Mouse (Mus musculus): ENCODE measurements around the gene Reep6. TPM values are rescaled to one million over a fixed set of nuclear protein-coding genes. Genes with fewer than 3 reads are reported as not detected.
A peak's percentile ranks its signal among the peaks of the same experiment; 100 is the strongest.

Gene Reep6
- polyA plus RNA-seq, 1 experiment from 2014 or later = 1.8 TPM

GRCm38 (mm10) chr10:80383431-80383830, 53.7 kb downstream of the Reep6 start:
- Histone ChIP-seq H3K4me1 (ENCODE audit: control insufficient read depth, insufficient read depth, low read length) (peaks cover 22% of the 10 kb centered on the region), H3K4me2 (ENCODE audit: low read depth, low read length) (no peak overlapping the region), H3K27ac (ENCODE audit: low read length) (no peak overlapping the region), H3K9me3 (replicated peaks; ENCODE audit: control insufficient read depth, low read length) (no peaks in the 10 kb centered on the region), H3K27me3 (ENCODE audit: control insufficient read depth, insufficient read depth, low read length) (no peaks in the 10 kb centered on the region), H3K9ac (ENCODE audit: low read length) (no peak overlapping the region), H3K4me3 (ENCODE audit: low read length) (no peak overlapping the region), H3K36me3 (ENCODE audit: control insufficient read depth, insufficient read depth) (peaks cover 28% of the 10 kb centered on the region)
- no peak for ATAC-seq (replicated peaks; ENCODE audit: extremely low read depth, insufficient read depth, low FRiP score)
- 66% methylated on average over 4 of the region's 4 CpGs for WGBS

GRCm38 (mm10) chr10:80384115-80384639, 54.4 kb downstream of the Reep6 start:
- Histone ChIP-seq H3K4me1 (ENCODE audit: control insufficient read depth, insufficient read depth, low read length) (peaks cover 22% of the 10 kb centered on the region), H3K9ac (ENCODE audit: low read length) (no peak overlapping the region), H3K4me3 (ENCODE audit: low read length) (no peak overlapping the region), H3K36me3 (ENCODE audit: control insufficient read depth, insufficient read depth) (peaks cover 28% of the 10 kb centered on the region), H3K4me2 (ENCODE audit: low read depth, low read length) (no peak overlapping the region), H3K9me3 (replicated peaks; ENCODE audit: control insufficient read depth, low read length) (no peaks in the 10 kb centered on the region), H3K27ac (ENCODE audit: low read length) (no peak overlapping the region), H3K27me3 (ENCODE audit: control insufficient read depth, insufficient read depth, low read length) (no peaks in the 10 kb centered on the region)
- 90% methylated on average over 4 of the region's 4 CpGs for WGBS
- ATAC-seq (replicated peaks; ENCODE audit: extremely low read depth, insufficient read depth, low FRiP score) = no peak

- Histone ChIP-seq H3K4me3 (ENCODE audit: low read length) (peak overlapping the region; percentile 75), H3K4me1 (ENCODE audit: control insufficient read depth, insufficient read depth, low read length) (peaks cover 22% of the 10 kb centered on the region), H3K9me3 (replicated peaks; ENCODE audit: control insufficient read depth, low read length) (no peaks in the 10 kb centered on the region), H3K27me3 (ENCODE audit: control insufficient read depth, insufficient read depth, low read length) (no peaks in the 10 kb centered on the region), H3K27ac (ENCODE audit: low read length) (no peak overlapping the region), H3K36me3 (ENCODE audit: control insufficient read depth, insufficient read depth) (peaks cover 28% of the 10 kb centered on the region), H3K9ac (ENCODE audit: low read length) (no peak overlapping the region; the same call in 1 of the 2 replicates), H3K4me2 (ENCODE audit: low read depth, low read length) (peak overlapping the region; percentile 98)
- ATAC-seq (replicated peaks; ENCODE audit: extremely low read depth, insufficient read depth, low FRiP score) = no peak
- 65% methylated on average over 7 of the region's 7 CpGs for WGBS
These were observed 55.0 kb downstream of the Reep6 start for GRCm38 (mm10) chr10:80384709-80385108.

- H3K36me3 ChIP-seq (ENCODE audit: control insufficient read depth, insufficient read depth) = peaks cover 28% of the 10 kb centered on the region
- H3K4me2 ChIP-seq (ENCODE audit: low read depth, low read length) = peak overlapping the region; percentile 98
- 27% methylated on average over 7 of the region's 7 CpGs for WGBS
- H3K27ac ChIP-seq (ENCODE audit: low read length) = peak overlapping the region; percentile 44; the same call in 1 of the 2 replicates
- peaks cover 22% of the 10 kb centered on the region for H3K4me1 ChIP-seq (ENCODE audit: control insufficient read depth, insufficient read depth, low read length)
- H3K27me3 ChIP-seq (ENCODE audit: control insufficient read depth, insufficient read depth, low read length) = no peaks in the 10 kb centered on the region
- ATAC-seq (replicated peaks; ENCODE audit: extremely low read depth, insufficient read depth, low FRiP score) = no peak
- H3K9me3 ChIP-seq (replicated peaks; ENCODE audit: control insufficient read depth, low read length) = no peaks in the 10 kb centered on the region
- peak overlapping the region; percentile 87 for H3K9ac ChIP-seq (ENCODE audit: low read length)
- H3K4me3 ChIP-seq (ENCODE audit: low read length) = peak overlapping the region; percentile 75
These were observed 55.6 kb downstream of the Reep6 start for GRCm38 (mm10) chr10:80385310-80385709.

Small RNA genes lying within 50 kb of the gene (microRNA-seq; reads per million reads assigned to microRNA genes)
- gene Gm22721 = not detected

Other genes starting within 250 kb of the Reep6 start
- gene Sbno2, start 224.4 kb upstream of the Reep6 start, polyA plus RNA-seq (2015; fragmentation: Nextera tagmentation; extraction: Ambion mirVana) = 11.7 and 13.5 TPM in 2 replicates
- 13.8 and 15.3 TPM in 2 replicates for gene Stk11, start 214.2 kb upstream of the Reep6 start, polyA plus RNA-seq (2015; fragmentation: Nextera tagmentation; extraction: Ambion mirVana)
- 1,107 and 1,132 TPM in 2 replicates for gene Atp5d, start 191.3 kb upstream of the Reep6 start, polyA plus RNA-seq (2015; fragmentation: Nextera tagmentation; extraction: Ambion mirVana)
- 2.5 TPM in 2 replicates for gene Cbarp, start 189.1 kb upstream of the Reep6 start, polyA plus RNA-seq (2015; fragmentation: Nextera tagmentation; extraction: Ambion mirVana)
- gene Midn, start 181.7 kb upstream of the Reep6 start, polyA plus RNA-seq (2015; fragmentation: Nextera tagmentation; extraction: Ambion mirVana) = 10.3 and 13.0 TPM in 2 replicates
- gene Cirbp, start 164.0 kb upstream of the Reep6 start, polyA plus RNA-seq (2015; fragmentation: Nextera tagmentation; extraction: Ambion mirVana) = 85.3 and 87.6 TPM in 2 replicates
- 9.7 and 10.7 TPM in 2 replicates for gene 1600002K03Rik, start 157.0 kb upstream of the Reep6 start, polyA plus RNA-seq (2015; fragmentation: Nextera tagmentation; extraction: Ambion mirVana)
- gene Efna2, start 150.5 kb upstream of the Reep6 start, polyA plus RNA-seq (2015; fragmentation: Nextera tagmentation; extraction: Ambion mirVana) = 6.0 and 6.8 TPM in 2 replicates
- 31.9 and 40.1 TPM in 2 replicates for gene Mum1, start 103.5 kb upstream of the Reep6 start, polyA plus RNA-seq (2015; fragmentation: Nextera tagmentation; extraction: Ambion mirVana)
- 596 and 743 TPM in 2 replicates for gene Ndufs7, start 80.8 kb upstream of the Reep6 start, polyA plus RNA-seq (2015; fragmentation: Nextera tagmentation; extraction: Ambion mirVana)
- gene Gamt, start 68.9 kb upstream of the Reep6 start, polyA plus RNA-seq (2015; fragmentation: Nextera tagmentation; extraction: Ambion mirVana) = 50.3 and 51.6 TPM in 2 replicates
- 30.7 and 33.9 TPM in 2 replicates for gene Dazap1, start 68.5 kb upstream of the Reep6 start, polyA plus RNA-seq (2015; fragmentation: Nextera tagmentation; extraction: Ambion mirVana)
- 536 and 549 TPM in 2 replicates for gene Rps15, start 37.5 kb upstream of the Reep6 start, polyA plus RNA-seq (2015; fragmentation: Nextera tagmentation; extraction: Ambion mirVana)
- gene Apc2, start 34.0 kb upstream of the Reep6 start, polyA plus RNA-seq (2015; fragmentation: Nextera tagmentation; extraction: Ambion mirVana) = 1.5 TPM in 2 replicates
- 33.5 and 35.8 TPM in 2 replicates for gene 2310011J03Rik, start 9.4 kb upstream of the Reep6 start, polyA plus RNA-seq (2015; fragmentation: Nextera tagmentation; extraction: Ambion mirVana)
- gene Pcsk4, start 455 bp upstream of the Reep6 start, polyA plus RNA-seq (2015; fragmentation: Nextera tagmentation; extraction: Ambion mirVana) = 1.6 and 1.9 TPM in 2 replicates
- gene Adamtsl5, start 18.5 kb downstream of the Reep6 start, polyA plus RNA-seq (2015; fragmentation: Nextera tagmentation; extraction: Ambion mirVana) = 15.5 and 16.0 TPM in 2 replicates
- 0.07 and 0.14 TPM in 2 replicates for gene Plk5, start 26.5 kb downstream of the Reep6 start, polyA plus RNA-seq (2015; fragmentation: Nextera tagmentation; extraction: Ambion mirVana)
- gene Mex3d, start 57.7 kb downstream of the Reep6 start, polyA plus RNA-seq (2015; fragmentation: Nextera tagmentation; extraction: Ambion mirVana) = 2.8 TPM in 2 replicates
- gene Mbd3, start 69.6 kb downstream of the Reep6 start, polyA plus RNA-seq (2015; fragmentation: Nextera tagmentation; extraction: Ambion mirVana) = 136 and 155 TPM in 2 replicates
- gene Uqcr11, start 76.9 kb downstream of the Reep6 start, polyA plus RNA-seq (2015; fragmentation: Nextera tagmentation; extraction: Ambion mirVana) = 1,492 and 1,877 TPM in 2 replicates
- gene Tcf3, start 103.7 kb downstream of the Reep6 start, polyA plus RNA-seq (2015; fragmentation: Nextera tagmentation; extraction: Ambion mirVana) = 41.9 and 47.0 TPM in 2 replicates
- not detected in 2 replicates for gene Onecut3, start 164.9 kb downstream of the Reep6 start, polyA plus RNA-seq (2015; fragmentation: Nextera tagmentation; extraction: Ambion mirVana)
- gene Atp8b3, start 209.2 kb downstream of the Reep6 start, polyA plus RNA-seq (2015; fragmentation: Nextera tagmentation; extraction: Ambion mirVana) = 0.03 and 0.04 TPM in 2 replicates
- gene Rexo1, start 231.6 kb downstream of the Reep6 start, polyA plus RNA-seq (2015; fragmentation: Nextera tagmentation; extraction: Ambion mirVana) = 15.0 and 16.5 TPM in 2 replicates
- gene Klf16, start 247.4 kb downstream of the Reep6 start, polyA plus RNA-seq (2015; fragmentation: Nextera tagmentation; extraction: Ambion mirVana) = 5.8 and 6.0 TPM in 2 replicates

All from heart, embryonic 16.5 days (tissue).